Mouse (Mus musculus) neural tube, embryonic 12.5 days (tissue): ENCODE measurements around the gene Scai. TPM values are rescaled to one million over a fixed set of nuclear protein-coding genes. Genes with fewer than 3 reads are reported as not detected.

ENCODE experiments used
- ATAC-seq: fragments of 200-750 bp; cut with Nextera tagmentation; 2 replicates; pipeline ENCODE4 v1.8.0; 2017; ENCODE audit warnings: low read depth, mild to moderate bottlenecking, moderate TSS enrichment, moderate library complexity; ENCODE audit not compliant: low FRiP score
- H3K27ac ChIP-seq: fragments of 300-500 bp; sonication (generic); 2 replicates; pipeline ENCODE4 v1.5.1; 2016
- H3K27me3 ChIP-seq: fragments of 300-500 bp; sonication (generic); replicated peaks from 2 replicates; pipeline ENCODE4 v1.6.1; 2016; ENCODE audit warnings: mild to moderate bottlenecking
- H3K36me3 ChIP-seq: fragments of 300-500 bp; sonication (generic); 2 replicates; pipeline ENCODE4 v1.6.1; 2016; ENCODE audit warnings: mild to moderate bottlenecking
- H3K4me1 ChIP-seq: fragments of 300-500 bp; sonication (generic); 2 replicates; pipeline ENCODE4 v1.6.1; 2016
- H3K4me2 ChIP-seq: fragments of 300-500 bp; sonication (generic); replicated peaks from 2 replicates; pipeline ENCODE4 v1.6.1; 2016; ENCODE audit warnings: mild to moderate bottlenecking
- H3K4me3 ChIP-seq: fragments of 300-500 bp; sonication (generic); 2 replicates; pipeline ENCODE4 v1.5.1; 2016
- H3K9ac ChIP-seq: fragments of 300-500 bp; sonication (generic); 2 replicates; pipeline ENCODE4 v1.6.1; 2016; ENCODE audit warnings: mild to moderate bottlenecking
- H3K9me3 ChIP-seq: fragments of 300-500 bp; sonication (generic); 2 replicates; pipeline ENCODE4 v1.6.1; 2016; ENCODE audit warnings: mild to moderate bottlenecking
- WGBS: fragments of 180-500 bp; shearing (Covaris S2); methylation state at CpG from one replicate; pipeline ENCODE4 v1.1.7; 2016; 5-methylcytosine and 5-hydroxymethylcytosine counted together
- polyA plus RNA-seq: library from polyadenylated mRNA; unstranded; fragments of >200 nt; fragmentation: Nextera tagmentation; extraction: Ambion mirVana; gene quantifications from 2 replicates; pipeline ENCODE4 v1.2.1, GENCODE M21; 2016

Gene Scai
- polyA plus RNA-seq, 1 experiment from 2014 or later, result 16.5 TPM

GRCm38 (mm10) chr2:39185942-39186341, 4.6 kb downstream of the Scai start:
- 75% methylated on average over 3 of the region's 3 CpGs for WGBS
- no peak for ATAC-seq
- Histone ChIP-seq H3K4me3 (no peak overlapping the region), H3K36me3 (peaks cover 16% of the 10 kb centered on the region), H3K27me3 (no peaks in the 10 kb centered on the region), H3K4me2 (no peak overlapping the region), H3K9ac (no peak overlapping the region), H3K27ac (no peak overlapping the region), H3K4me1 (peaks cover 12% of the 10 kb centered on the region), H3K9me3 (no peaks in the 10 kb centered on the region)

DNA sequence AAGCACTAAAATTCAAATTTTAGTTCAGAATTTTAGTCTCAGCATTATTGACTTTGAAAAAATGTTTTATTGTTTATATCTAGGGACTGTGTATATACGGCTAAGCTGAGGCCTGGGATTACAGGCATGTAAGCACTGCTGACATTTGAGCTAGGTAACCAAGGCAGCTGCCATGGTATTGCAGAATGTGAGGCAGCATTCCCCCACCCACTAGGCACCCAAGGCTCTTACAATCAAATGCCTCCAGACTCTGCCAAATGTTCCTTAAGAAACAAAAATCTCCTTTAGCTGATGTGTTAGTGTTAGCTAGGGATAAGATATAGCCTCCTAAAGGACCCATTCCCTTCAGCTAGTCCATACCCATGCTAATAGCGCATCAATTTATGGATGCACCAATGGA, 6.9 kb downstream of the Scai start:
- Histone ChIP-seq H3K36me3 (peaks cover 25% of the 10 kb centered on the region), H3K9me3 (no peaks in the 10 kb centered on the region), H3K27me3 (no peaks in the 10 kb centered on the region), H3K27ac (no peak overlapping the region), H3K4me3 (no peak overlapping the region), H3K4me1 (peaks cover under 1% of the 10 kb centered on the region; the same call in 1 of the 2 replicates), H3K4me2 (no peak overlapping the region), H3K9ac (no peak overlapping the region)
- WGBS, result 96% methylated on average over 2 of the region's 2 CpGs
- no peak for ATAC-seq

- Histone ChIP-seq H3K4me1 (no peaks in the 10 kb centered on the region), H3K4me2 (no peak overlapping the region), H3K27ac (no peak overlapping the region), H3K9ac (no peak overlapping the region), H3K4me3 (no peak overlapping the region), H3K27me3 (no peaks in the 10 kb centered on the region), H3K9me3 (no peaks in the 10 kb centered on the region), H3K36me3 (0 out of 2 replicates have a peak, but pooled peaks cover 2% of the 10 kb centered on the region)
- 100% methylated on average over 1 of the region's 1 CpGs for WGBS
- ATAC-seq, result no peak
Observed at GRCm38 (mm10) chr2:39160996-39161395, 29.5 kb downstream of the Scai start.

GRCm38 (mm10) chr2:39157916-39158315, 32.6 kb downstream of the Scai start:
- no peaks in the 10 kb centered on the region for H3K4me1 ChIP-seq
- H3K27ac ChIP-seq, result no peak overlapping the region
- no peak overlapping the region for H3K4me3 ChIP-seq
- H3K4me2 ChIP-seq, result no peak overlapping the region
- no peak for ATAC-seq
- no peaks in the 10 kb centered on the region for H3K9me3 ChIP-seq
- no peaks in the 10 kb centered on the region for H3K27me3 ChIP-seq
- 94% methylated on average over 1 of the region's 1 CpGs for WGBS
- 0 out of 2 replicates have a peak, but pooled peaks cover 2% of the 10 kb centered on the region for H3K36me3 ChIP-seq
- no peak overlapping the region for H3K9ac ChIP-seq

GRCm38 (mm10) chr2:39156821-39157220, 33.7 kb downstream of the Scai start:
- Histone ChIP-seq H3K9ac (no peak overlapping the region), H3K4me2 (no peak overlapping the region), H3K4me3 (no peak overlapping the region), H3K9me3 (no peaks in the 10 kb centered on the region), H3K36me3 (0 out of 2 replicates have a peak, but pooled peaks cover 2% of the 10 kb centered on the region), H3K27me3 (no peaks in the 10 kb centered on the region), H3K27ac (no peak overlapping the region), H3K4me1 (no peaks in the 10 kb centered on the region)
- 62% methylated on average over 1 of the region's 1 CpGs for WGBS
- ATAC-seq, result no peak

DNA sequence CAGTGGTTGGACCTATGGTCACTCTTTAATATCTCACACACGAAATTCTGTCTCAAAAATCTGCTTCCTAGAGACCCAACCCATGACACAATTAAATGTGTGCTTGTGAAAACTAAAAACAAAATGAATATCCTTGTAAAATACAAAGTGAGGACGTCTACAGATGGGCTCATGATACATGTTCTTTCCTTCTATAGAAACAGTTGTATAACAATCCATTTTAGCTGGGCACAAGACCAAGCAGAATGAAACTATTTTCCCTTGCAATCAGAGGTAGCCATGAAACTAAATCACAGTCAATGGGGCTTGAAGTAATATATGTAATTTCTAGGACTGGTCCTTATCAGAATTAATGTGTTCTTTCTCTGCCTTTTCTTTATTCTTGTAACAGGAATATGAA, 39.6 kb downstream of the Scai start:
- no peak for ATAC-seq
- no peaks in the 10 kb centered on the region for H3K9me3 ChIP-seq
- no peak overlapping the region for H3K4me3 ChIP-seq
- no peaks in the 10 kb centered on the region for H3K36me3 ChIP-seq
- H3K4me2 ChIP-seq, result no peak overlapping the region
- no peak overlapping the region for H3K9ac ChIP-seq
- no peaks in the 10 kb centered on the region for H3K27me3 ChIP-seq
- WGBS, result 80% methylated on average over 2 of the region's 2 CpGs
- no peak overlapping the region for H3K27ac ChIP-seq
- H3K4me1 ChIP-seq, result no peaks in the 10 kb centered on the region

GRCm38 (mm10) chr2:39148075-39148474, 42.5 kb downstream of the Scai start:
- Histone ChIP-seq H3K9me3 (no peaks in the 10 kb centered on the region), H3K4me1 (no peaks in the 10 kb centered on the region), H3K27me3 (no peaks in the 10 kb centered on the region), H3K9ac (no peak overlapping the region), H3K4me2 (no peak overlapping the region), H3K27ac (no peak overlapping the region), H3K36me3 (no peaks in the 10 kb centered on the region), H3K4me3 (no peak overlapping the region)
- WGBS, result 56% methylated on average over 2 of the region's 2 CpGs
- no peak for ATAC-seq

GRCm38 (mm10) chr2:39146469-39146868, 44.1 kb downstream of the Scai start:
- Histone ChIP-seq H3K9me3 (no peaks in the 10 kb centered on the region), H3K4me3 (no peak overlapping the region), H3K4me1 (no peaks in the 10 kb centered on the region), H3K27ac (no peak overlapping the region), H3K36me3 (no peaks in the 10 kb centered on the region), H3K9ac (no peak overlapping the region), H3K4me2 (no peak overlapping the region), H3K27me3 (no peaks in the 10 kb centered on the region)
- no peak for ATAC-seq
- WGBS, result 95% methylated on average over 1 of the region's 1 CpGs

DNA sequence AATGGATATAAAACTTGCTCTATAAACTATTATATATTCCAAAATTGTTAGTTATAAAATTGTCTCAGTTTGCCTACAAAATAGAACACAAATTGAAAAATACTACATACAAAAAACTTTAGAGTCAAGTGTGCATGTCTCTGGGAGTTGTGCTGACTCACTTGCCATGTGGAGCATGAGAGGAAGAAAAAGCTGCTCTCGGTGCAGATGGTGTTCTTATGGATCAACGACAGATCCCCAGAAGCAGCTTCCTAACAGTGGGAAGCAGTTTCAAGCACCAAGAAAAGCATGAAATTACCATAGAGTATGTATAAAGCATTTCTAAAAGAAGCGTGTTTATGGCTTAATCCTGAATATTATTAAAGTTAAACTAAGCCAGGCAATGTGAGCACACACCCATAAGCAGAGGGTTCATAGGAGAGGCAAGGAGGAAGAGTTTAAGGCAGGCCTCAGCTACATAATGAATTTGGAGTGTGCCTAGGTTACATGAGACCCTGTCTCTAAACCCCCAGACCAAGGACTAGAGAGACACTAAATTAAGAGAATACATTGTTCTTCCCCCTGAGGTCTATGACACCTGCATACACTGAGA, 48.1 kb downstream of the Scai start:
- 83% methylated on average over 3 of the region's 3 CpGs for WGBS
- Histone ChIP-seq H3K27me3 (no peaks in the 10 kb centered on the region), H3K4me2 (no peak overlapping the region), H3K4me1 (no peaks in the 10 kb centered on the region), H3K27ac (no peak overlapping the region), H3K36me3 (no peaks in the 10 kb centered on the region), H3K4me3 (no peak overlapping the region), H3K9me3 (no peaks in the 10 kb centered on the region), H3K9ac (no peak overlapping the region)
- no peak for ATAC-seq

- H3K36me3 ChIP-seq, result no peaks in the 10 kb centered on the region
- H3K4me2 ChIP-seq, result no peak overlapping the region
- no peak overlapping the region for H3K27ac ChIP-seq
- ATAC-seq, result no peak
- H3K4me1 ChIP-seq, result no peaks in the 10 kb centered on the region
- H3K27me3 ChIP-seq, result no peaks in the 10 kb centered on the region
- no peak overlapping the region for H3K9ac ChIP-seq
- no peaks in the 10 kb centered on the region for H3K9me3 ChIP-seq
- WGBS, result 90% methylated on average over 7 of the region's 7 CpGs
- no peak overlapping the region for H3K4me3 ChIP-seq
Observed at GRCm38 (mm10) chr2:39140586-39141455, 49.7 kb downstream of the Scai start.

- Histone ChIP-seq H3K4me1 (no peaks in the 10 kb centered on the region), H3K9ac (no peak overlapping the region), H3K4me3 (no peak overlapping the region), H3K27ac (no peak overlapping the region), H3K27me3 (no peaks in the 10 kb centered on the region), H3K36me3 (peaks cover 6% of the 10 kb centered on the region; the same call in 1 of the 2 replicates), H3K9me3 (no peaks in the 10 kb centered on the region), H3K4me2 (no peak overlapping the region)
- WGBS, result 91% methylated on average over 3 of the region's 3 CpGs
- no peak for ATAC-seq
Observed at GRCm38 (mm10) chr2:39129526-39130326, 60.8 kb downstream of the Scai start.

- H3K27ac ChIP-seq, result no peak overlapping the region
- no peaks in the 10 kb centered on the region for H3K27me3 ChIP-seq
- no peak for ATAC-seq
- H3K36me3 ChIP-seq, result peaks cover 38% of the 10 kb centered on the region
- no peaks in the 10 kb centered on the region for H3K9me3 ChIP-seq
- 82% methylated on average over 5 of the region's 5 CpGs for WGBS
- H3K4me2 ChIP-seq, result no peak overlapping the region
- no peak overlapping the region for H3K9ac ChIP-seq
- H3K4me1 ChIP-seq, result no peaks in the 10 kb centered on the region
- H3K4me3 ChIP-seq, result no peak overlapping the region
Observed at GRCm38 (mm10) chr2:39124167-39124566, 66.4 kb downstream of the Scai start.
